Mouse (Mus musculus) spleen, adult 2 months (tissue): Measurements from ENCODE around the gene Plekhg1.

Experiments
- CTCF ChIP-seq: fragments of 200-500 bp; IDR thresholded peaks from 2 replicates; pipeline ENCODE4 v1.5.1; 2011; ENCODE audit warnings: mild to moderate bottlenecking, inconsistent platforms; ENCODE audit not compliant: insufficient read depth, insufficient read length, insufficient replicate concordance; ENCODE audit errors: extremely low read depth
- POLR2A ChIP-seq: fragments of 200-500 bp; IDR thresholded peaks from 2 replicates; pipeline ENCODE4 v1.6.1; 2011; ENCODE audit warnings: low read depth, low read length, inconsistent platforms

- TF ChIP-seq CTCF (no peak), POLR2A (no peak)
Observed at GRCm38 (mm10) chr10:3933311-3933940, 193.3 kb downstream of the Plekhg1 start.
